Mouse (Mus musculus) neural tube, embryonic 11.5 days (tissue): ENCODE results near the gene Slc35c2. TPM values are rescaled to one million over a fixed set of nuclear protein-coding genes. Genes with fewer than 3 reads are reported as not detected.

Experiments used
- ATAC-seq: fragments of 200-750 bp; cut with Nextera tagmentation; 2 replicates; pipeline ENCODE4 v1.8.0; 2017; ENCODE audit warnings: moderate number of reproducible peaks, mild to moderate bottlenecking, moderate TSS enrichment, moderate library complexity; ENCODE audit not compliant: insufficient read depth, low FRiP score, low TSS enrichment
- DNase-seq: peaks from one replicate; pipeline ENCODE4 v3.0.0-alpha.2; 2015; ENCODE audit warnings: low spot score
- H3K27ac ChIP-seq: fragments of 300-500 bp; sonication (generic); 2 replicates; pipeline ENCODE4 v1.5.1; 2014; ENCODE audit warnings: low read depth, mild to moderate bottlenecking, low read length
- H3K27me3 ChIP-seq: fragments of 300-500 bp; sonication (generic); 2 replicates; pipeline ENCODE4 v1.6.1; 2014; ENCODE audit warnings: mild to moderate bottlenecking, low read length, mixed read lengths; ENCODE audit not compliant: control insufficient read depth, insufficient read depth
- H3K36me3 ChIP-seq: fragments of 300-500 bp; sonication (generic); 2 replicates; pipeline ENCODE4 v1.6.1; 2014; ENCODE audit warnings: mild to moderate bottlenecking, low read length, moderate library complexity, mixed read lengths; ENCODE audit not compliant: control insufficient read depth, insufficient read depth
- H3K4me1 ChIP-seq: fragments of 300-500 bp; sonication (generic); 2 replicates; pipeline ENCODE4 v1.6.1; 2014; ENCODE audit warnings: low read length, mixed read lengths; ENCODE audit not compliant: control insufficient read depth, insufficient read depth
- H3K4me2 ChIP-seq: fragments of 300-500 bp; sonication (generic); 2 replicates; pipeline ENCODE4 v1.6.1; 2014; ENCODE audit warnings: low read depth, mild to moderate bottlenecking, moderate library complexity
- H3K4me3 ChIP-seq: fragments of 300-500 bp; sonication (generic); 2 replicates; pipeline ENCODE4 v1.5.1; 2014; ENCODE audit warnings: low read depth, low read length
- H3K9ac ChIP-seq: fragments of 300-500 bp; sonication (generic); 2 replicates; pipeline ENCODE4 v1.6.1; 2014; ENCODE audit warnings: mild to moderate bottlenecking, low read length
- H3K9me3 ChIP-seq: fragments of 300-500 bp; sonication (generic); 2 replicates; pipeline ENCODE4 v1.6.1; 2016; ENCODE audit warnings: low read length; ENCODE audit not compliant: control insufficient read depth
- WGBS: fragments of 180-500 bp; shearing (Covaris S2); extraction: QIAGEN DNeasy Blood & Tissue Kit; methylation state at CpG from one replicate; pipeline ENCODE4 v1.1.7; 2014; 5-methylcytosine and 5-hydroxymethylcytosine counted together
- polyA plus RNA-seq: library from polyadenylated mRNA; unstranded; fragments of >200 nt; fragmentation: Nextera tagmentation; extraction: Ambion mirVana; gene quantifications from 2 replicates; pipeline ENCODE4 v1.2.1, GENCODE M21; 2014

Slc35c2 gene
- polyA plus RNA-seq, 1 experiment from 2014 or later, result 48.2 TPM

- WGBS, result 58% methylated on average over 11 of the region's 11 CpGs
- Histone ChIP-seq H3K9ac (no peak overlapping the region), H3K36me3 (no peaks in the 10 kb centered on the region), H3K4me1 (peaks cover 3% of the 10 kb centered on the region; the same call in 1 of the 2 replicates), H3K4me3 (no peak overlapping the region), H3K27ac (no peak overlapping the region), H3K27me3 (peaks cover 25% of the 10 kb centered on the region; the same call in 1 of the 2 replicates), H3K4me2 (no peak overlapping the region), H3K9me3 (no peaks in the 10 kb centered on the region)
- no peak for DNase-seq
- no peak for ATAC-seq
Measured at GRCm38 (mm10) chr2:165257151-165257834, 30.4 kb downstream of the Slc35c2 start.

- no peak overlapping the region for H3K4me3 ChIP-seq
- no peaks in the 10 kb centered on the region for H3K9me3 ChIP-seq
- peaks cover 25% of the 10 kb centered on the region; the same call in 1 of the 2 replicates for H3K27me3 ChIP-seq
- peaks cover 3% of the 10 kb centered on the region; the same call in 1 of the 2 replicates for H3K4me1 ChIP-seq
- H3K4me2 ChIP-seq, result no peak overlapping the region
- 75% methylated on average over 10 of the region's 10 CpGs for WGBS
- H3K36me3 ChIP-seq, result no peaks in the 10 kb centered on the region
- H3K9ac ChIP-seq, result no peak overlapping the region
- ATAC-seq (no peak), DNase-seq (no peak)
- no peak overlapping the region for H3K27ac ChIP-seq
Measured at GRCm38 (mm10) chr2:165256213-165256612, 31.5 kb downstream of the Slc35c2 start.

GRCm38 (mm10) chr2:165253867-165254266 lies 33.8 kb downstream of the Slc35c2 start:
- DNase-seq (no peak), ATAC-seq (no peak)
- H3K4me1 ChIP-seq, result peaks cover 3% of the 10 kb centered on the region; the same call in 1 of the 2 replicates
- 3% methylated on average over 10 of the region's 10 CpGs for whole genome bisulfite sequencing
- no peak overlapping the region for H3K9ac ChIP-seq
- no peak overlapping the region for H3K27ac ChIP-seq
- no peak overlapping the region for H3K4me3 ChIP-seq
- no peaks in the 10 kb centered on the region for H3K36me3 ChIP-seq
- H3K27me3 ChIP-seq, result peaks cover 23% of the 10 kb centered on the region; the same call in 1 of the 2 replicates
- H3K9me3 ChIP-seq, result no peaks in the 10 kb centered on the region
- no peak overlapping the region for H3K4me2 ChIP-seq

GRCm38 (mm10) chr2:165253269-165253668 lies 34.4 kb downstream of the Slc35c2 start:
- no peak overlapping the region for H3K4me3 ChIP-seq
- H3K36me3 ChIP-seq, result no peaks in the 10 kb centered on the region
- DNase-seq (no peak), ATAC-seq (no peak)
- H3K27me3 ChIP-seq, result peaks cover 23% of the 10 kb centered on the region; the same call in 1 of the 2 replicates
- no peak overlapping the region for H3K27ac ChIP-seq
- H3K9me3 ChIP-seq, result no peaks in the 10 kb centered on the region
- H3K9ac ChIP-seq, result no peak overlapping the region
- 77% methylated on average over 8 of the region's 8 CpGs for WGBS
- peaks cover 3% of the 10 kb centered on the region; the same call in 1 of the 2 replicates for H3K4me1 ChIP-seq
- no peak overlapping the region for H3K4me2 ChIP-seq

GRCm38 (mm10) chr2:165252801-165253200 lies 34.9 kb downstream of the Slc35c2 start:
- Histone ChIP-seq H3K4me3 (no peak overlapping the region), H3K4me2 (no peak overlapping the region), H3K9ac (no peak overlapping the region), H3K4me1 (peaks cover 3% of the 10 kb centered on the region; the same call in 1 of the 2 replicates), H3K27me3 (peaks cover 23% of the 10 kb centered on the region; the same call in 1 of the 2 replicates), H3K27ac (no peak overlapping the region), H3K9me3 (no peaks in the 10 kb centered on the region), H3K36me3 (no peaks in the 10 kb centered on the region)
- ATAC-seq (no peak), DNase-seq (no peak)
- 58% methylated on average over 9 of the region's 9 CpGs for WGBS

- Histone ChIP-seq H3K36me3 (no peaks in the 10 kb centered on the region), H3K4me1 (peaks cover 3% of the 10 kb centered on the region; the same call in 1 of the 2 replicates), H3K9me3 (no peaks in the 10 kb centered on the region), H3K27ac (no peak overlapping the region), H3K4me3 (no peak overlapping the region), H3K4me2 (no peak overlapping the region), H3K27me3 (peaks cover 26% of the 10 kb centered on the region; the same call in 1 of the 2 replicates), H3K9ac (no peak overlapping the region)
- ATAC-seq, result no peak
- no peak for DNase-seq
- WGBS, result 84% methylated on average over 8 of the region's 8 CpGs
Measured at GRCm38 (mm10) chr2:165252381-165252780, 35.3 kb downstream of the Slc35c2 start.

- ATAC-seq (no peak), DNase-seq (no peak)
- Histone ChIP-seq H3K27ac (no peak overlapping the region), H3K4me2 (no peak overlapping the region), H3K27me3 (peaks cover 29% of the 10 kb centered on the region), H3K4me3 (no peak overlapping the region), H3K9me3 (no peaks in the 10 kb centered on the region), H3K4me1 (peaks cover 3% of the 10 kb centered on the region; the same call in 1 of the 2 replicates), H3K9ac (no peak overlapping the region), H3K36me3 (no peaks in the 10 kb centered on the region)
- 46% methylated on average over 1 of the region's 1 CpGs for WGBS
Measured at GRCm38 (mm10) chr2:165250903-165251302, 36.8 kb downstream of the Slc35c2 start.

GRCm38 (mm10) chr2:165248967-165249366 lies 38.7 kb downstream of the Slc35c2 start:
- 6% methylated on average over 3 of the region's 3 CpGs for WGBS
- Histone ChIP-seq H3K9ac (no peak overlapping the region), H3K27me3 (peaks cover 33% of the 10 kb centered on the region), H3K36me3 (no peaks in the 10 kb centered on the region), H3K4me3 (no peak overlapping the region), H3K4me1 (peaks cover 1% of the 10 kb centered on the region; the same call in 1 of the 2 replicates), H3K9me3 (no peaks in the 10 kb centered on the region), H3K27ac (no peak overlapping the region), H3K4me2 (no peak overlapping the region)
- ATAC-seq (no peak), DNase-seq (no peak)

GRCm38 (mm10) chr2:165246349-165246748 lies 41.3 kb downstream of the Slc35c2 start:
- DNase-seq (no peak), ATAC-seq (no peak)
- Histone ChIP-seq H3K9ac (no peak overlapping the region), H3K4me3 (no peak overlapping the region), H3K9me3 (no peaks in the 10 kb centered on the region), H3K36me3 (no peaks in the 10 kb centered on the region), H3K27ac (no peak overlapping the region), H3K27me3 (peaks cover 47% of the 10 kb centered on the region), H3K4me1 (peaks cover 12% of the 10 kb centered on the region), H3K4me2 (no peak overlapping the region)
- WGBS, result 10% methylated on average over 11 of the region's 11 CpGs
